Mouse (Mus musculus): Measurements from ENCODE around the gene Desi1. TPM values are rescaled to one million over a fixed set of nuclear protein-coding genes. Genes with fewer than 3 reads are reported as not detected.

The Desi1 gene
- polyA plus RNA-seq, 1 experiment from 2014 or later = 23.0 TPM

DNA sequence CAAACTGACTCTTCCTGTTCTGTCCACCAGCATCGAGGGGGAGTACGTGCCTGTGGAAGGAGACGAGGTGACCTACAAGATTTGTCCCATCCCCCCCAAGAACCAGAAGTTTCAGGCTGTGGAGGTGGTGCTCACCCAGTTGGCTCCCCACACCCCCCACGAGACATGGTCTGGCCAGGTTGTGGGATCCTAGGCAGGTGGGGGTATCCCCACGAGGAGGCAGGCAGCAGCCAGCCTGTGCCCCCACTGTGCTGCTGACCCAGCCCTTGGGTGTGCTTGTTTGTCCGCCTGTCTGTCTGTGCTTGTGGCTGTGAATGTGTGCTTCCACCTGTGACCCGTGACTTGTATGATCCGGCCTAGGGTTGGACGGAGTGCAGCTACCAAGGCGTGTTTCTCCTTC lies 84.6 kb downstream of the Desi1 start:
- no peak overlapping the region for H3K27ac ChIP-seq

DNA sequence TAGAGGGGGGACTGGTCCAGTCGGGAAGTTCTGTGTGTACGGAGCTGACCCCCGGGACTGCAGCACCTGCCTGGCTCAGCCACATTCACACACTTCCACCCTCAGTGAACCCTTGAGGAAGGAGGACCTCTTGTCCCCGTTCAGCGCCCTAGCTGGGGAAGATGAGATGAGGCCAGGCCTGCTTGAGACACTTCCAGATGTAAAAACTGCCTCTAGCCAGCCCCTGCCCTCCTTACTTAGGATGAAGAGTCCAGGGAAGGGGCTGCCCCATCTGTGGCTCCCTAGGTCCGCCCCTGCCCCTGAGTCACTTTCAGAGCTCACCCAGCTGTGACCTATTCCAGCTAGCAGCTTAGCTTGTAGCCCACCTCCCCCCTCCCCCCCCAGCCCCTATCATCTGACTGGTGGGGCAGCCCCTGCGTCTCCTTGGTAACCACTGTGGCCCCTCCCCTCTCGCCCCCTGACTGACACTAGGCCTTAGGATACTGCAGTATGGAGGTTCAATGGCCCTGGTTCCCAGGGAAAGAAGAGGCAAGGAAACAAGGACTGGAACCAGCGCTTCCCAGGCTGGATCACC lies 90.4 kb downstream of the Desi1 start:
- Histone ChIP-seq H3K36me3 (0 out of 2 replicates have a peak, but pooled peaks cover 4% of the 10 kb centered on the region), H3K4me3 (replicated peaks) (no peak overlapping the region), H3K4me1 (peaks cover 3% of the 10 kb centered on the region; the same call in 1 of the 2 replicates), H3K27ac (no peak overlapping the region), H3K4me2 (no peak overlapping the region), H3K9ac (no peak overlapping the region), H3K27me3 (replicated peaks) (no peaks in the 10 kb centered on the region), H3K9me3 (no peaks in the 10 kb centered on the region)
- ATAC-seq (ENCODE audit: insufficient read depth, low FRiP score, low read depth) = no peak
- WGBS = 27% methylated on average over 9 of the region's 9 CpGs

More for the DNA sequence above, 84.6 kb downstream of the Desi1 start:
- WGBS = 76% methylated on average over 10 of the region's 10 CpGs
- no peak for ATAC-seq (ENCODE audit: insufficient read depth, low FRiP score, low read depth)
- H3K4me3 ChIP-seq (replicated peaks) = no peak overlapping the region
- no peaks in the 10 kb centered on the region for H3K4me1 ChIP-seq
- no peaks in the 10 kb centered on the region for H3K9me3 ChIP-seq
- no peak overlapping the region for H3K9ac ChIP-seq
- H3K4me2 ChIP-seq = no peak overlapping the region
- H3K27me3 ChIP-seq (replicated peaks) = no peaks in the 10 kb centered on the region
- H3K36me3 ChIP-seq = 0 out of 2 replicates have a peak, but pooled peaks cover 4% of the 10 kb centered on the region

Other genes starting within 250 kb of the Desi1 start
- 24.1 and 24.6 TPM in 2 replicates for gene Tef, start 231.4 kb downstream of the Desi1 start, polyA plus RNA-seq (2015; fragmentation: Nextera tagmentation; extraction: Ambion mirVana)
- gene Tob2, start 175.1 kb downstream of the Desi1 start, polyA plus RNA-seq (2015; fragmentation: Nextera tagmentation; extraction: Ambion mirVana) = 26.6 and 27.9 TPM in 2 replicates
- gene Phf5a, start 162.0 kb downstream of the Desi1 start, polyA plus RNA-seq (2015; fragmentation: Nextera tagmentation; extraction: Ambion mirVana) = 128 and 134 TPM in 2 replicates
- gene Aco2, start 161.6 kb downstream of the Desi1 start, polyA plus RNA-seq (2015; fragmentation: Nextera tagmentation; extraction: Ambion mirVana) = 153 and 185 TPM in 2 replicates
- 58.1 and 65.4 TPM in 2 replicates for gene Polr3h, start 107.6 kb downstream of the Desi1 start, polyA plus RNA-seq (2015; fragmentation: Nextera tagmentation; extraction: Ambion mirVana)
- gene Csdc2, start 97.1 kb downstream of the Desi1 start, polyA plus RNA-seq (2015; fragmentation: Nextera tagmentation; extraction: Ambion mirVana) = 15.7 and 16.7 TPM in 2 replicates
- 27.5 and 28.9 TPM in 2 replicates for gene Pmm1, start 72.9 kb downstream of the Desi1 start, polyA plus RNA-seq (2015; fragmentation: Nextera tagmentation; extraction: Ambion mirVana)
- gene 1700029P11Rik, start 53.3 kb downstream of the Desi1 start, polyA plus RNA-seq (2015; fragmentation: Nextera tagmentation; extraction: Ambion mirVana) = not detected in 2 replicates
- 76.6 and 83.2 TPM in 2 replicates for gene Xrcc6, start 46.0 kb downstream of the Desi1 start, polyA plus RNA-seq (2015; fragmentation: Nextera tagmentation; extraction: Ambion mirVana)
- gene Snu13, start 13.7 kb upstream of the Desi1 start, polyA plus RNA-seq (2015; fragmentation: Nextera tagmentation; extraction: Ambion mirVana) = 259 and 287 TPM in 2 replicates
- gene 4930407I10Rik, start 25.3 kb upstream of the Desi1 start, polyA plus RNA-seq (2015; fragmentation: Nextera tagmentation; extraction: Ambion mirVana) = not detected in 2 replicates
- not detected in 2 replicates for gene Mei1, start 36.1 kb upstream of the Desi1 start, polyA plus RNA-seq (2015; fragmentation: Nextera tagmentation; extraction: Ambion mirVana)
- 15.5 and 15.8 TPM in 2 replicates for gene Ccdc134, start 94.1 kb upstream of the Desi1 start, polyA plus RNA-seq (2015; fragmentation: Nextera tagmentation; extraction: Ambion mirVana)
- 152 and 167 TPM in 2 replicates for gene Srebf2, start 113.3 kb upstream of the Desi1 start, polyA plus RNA-seq (2015; fragmentation: Nextera tagmentation; extraction: Ambion mirVana)
- 0.19 TPM in 2 replicates for gene Shisa8, start 179.0 kb upstream of the Desi1 start, polyA plus RNA-seq (2015; fragmentation: Nextera tagmentation; extraction: Ambion mirVana)
- gene Tnfrsf13c, start 190.5 kb upstream of the Desi1 start, polyA plus RNA-seq (2015; fragmentation: Nextera tagmentation; extraction: Ambion mirVana) = 0.06 and 0.13 TPM in 2 replicates
- 51.0 and 57.6 TPM in 2 replicates for gene Cenpm, start 210.9 kb upstream of the Desi1 start, polyA plus RNA-seq (2015; fragmentation: Nextera tagmentation; extraction: Ambion mirVana)
- gene 1500009C09Rik, start 218.5 kb upstream of the Desi1 start, polyA plus RNA-seq (2015; fragmentation: Nextera tagmentation; extraction: Ambion mirVana) = 0.08 TPM in 1 of 2 replicates, not detected in the other
- gene Sept3, start 241.0 kb upstream of the Desi1 start, polyA plus RNA-seq (2015; fragmentation: Nextera tagmentation; extraction: Ambion mirVana) = 10.2 and 12.4 TPM in 2 replicates